Mouse (Mus musculus) forebrain, embryonic 16.5 days (tissue): ENCODE results near the gene Hsf2bp. TPM values are rescaled to one million over a fixed set of nuclear protein-coding genes. Genes with fewer than 3 reads are reported as not detected.

Source experiments
- ATAC-seq: fragments of 200-750 bp; cut with Nextera tagmentation; 2 replicates; pipeline ENCODE4 v1.8.0; 2017; ENCODE audit warnings: mild to moderate bottlenecking, moderate library complexity
- H3K27ac ChIP-seq: fragments of 300-500 bp; sonication (generic); 2 replicates; pipeline ENCODE4 v1.5.1; 2014; ENCODE audit warnings: low read length, control low read depth
- H3K27me3 ChIP-seq: fragments of 300-500 bp; sonication (generic); replicated peaks from 2 replicates; pipeline ENCODE4 v1.6.1; 2014; ENCODE audit warnings: low read length; ENCODE audit not compliant: control insufficient read depth, insufficient read depth
- H3K36me3 ChIP-seq: fragments of 300-500 bp; sonication (generic); 2 replicates; pipeline ENCODE4 v1.6.1; 2014; ENCODE audit not compliant: control insufficient read depth, insufficient read depth
- H3K4me1 ChIP-seq: fragments of 300-500 bp; sonication (generic); replicated peaks from 2 replicates; pipeline ENCODE4 v1.6.1; 2014; ENCODE audit warnings: low read length; ENCODE audit not compliant: control insufficient read depth, insufficient read depth
- H3K4me2 ChIP-seq: fragments of 300-500 bp; sonication (generic); 2 replicates; pipeline ENCODE4 v1.6.1; 2014; ENCODE audit warnings: mild to moderate bottlenecking, low read length, control low read depth
- H3K4me3 ChIP-seq: fragments of 300-500 bp; sonication (generic); replicated peaks from 2 replicates; pipeline ENCODE4 v1.5.1; 2014; ENCODE audit warnings: mild to moderate bottlenecking, low read length, control low read depth
- H3K9ac ChIP-seq: fragments of 300-500 bp; sonication (generic); replicated peaks from 2 replicates; pipeline ENCODE4 v1.6.1; 2014; ENCODE audit warnings: low read depth, low read length, control low read depth
- H3K9me3 ChIP-seq: fragments of 300-500 bp; sonication (generic); 2 replicates; pipeline ENCODE4 v1.6.1; 2016; ENCODE audit warnings: low read length; ENCODE audit not compliant: control insufficient read depth
- WGBS: fragments of 180-500 bp; shearing (Covaris S2); extraction: QIAGEN DNeasy Blood & Tissue Kit; methylation state at CpG from one replicate; pipeline ENCODE4 v1.1.7; 2014; 5-methylcytosine and 5-hydroxymethylcytosine counted together
- polyA plus RNA-seq: library from polyadenylated mRNA; unstranded; fragments of >200 nt; fragmentation: Nextera tagmentation; extraction: Ambion mirVana; gene quantifications from 2 replicates; pipeline ENCODE4 v1.2.1, GENCODE M21; 2015

The Hsf2bp gene
- polyA plus RNA-seq, 1 experiment from 2014 or later: 0.84 TPM

DNA sequence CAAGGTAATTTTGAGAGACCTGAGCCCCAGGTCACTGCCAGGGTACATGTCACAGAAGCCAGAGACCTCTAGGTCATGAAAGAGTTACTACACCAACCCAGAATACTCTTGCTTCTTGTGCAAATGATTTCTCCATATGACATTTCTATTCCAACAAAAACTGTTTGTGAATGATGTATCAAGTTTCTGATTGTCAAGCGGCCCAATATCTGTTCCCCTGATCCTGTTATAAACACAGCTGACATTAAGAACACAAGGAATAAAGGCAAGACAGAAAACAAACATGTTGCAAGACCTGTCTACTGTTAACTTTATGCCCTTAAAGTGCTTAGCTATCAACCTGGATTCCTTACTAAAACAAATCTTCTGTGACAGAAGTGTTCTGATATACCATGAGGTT, 37.8 kb downstream of the Hsf2bp start:
- H3K4me3 ChIP-seq: no peak overlapping the region
- H3K27ac ChIP-seq: no peak overlapping the region
- no peaks in the 10 kb centered on the region for H3K4me1 ChIP-seq
- WGBS: 86% methylated on average over 1 of the region's 1 CpGs
- H3K4me2 ChIP-seq: no peak overlapping the region
- no peaks in the 10 kb centered on the region for H3K9me3 ChIP-seq
- H3K27me3 ChIP-seq: no peaks in the 10 kb centered on the region
- no peak overlapping the region for H3K9ac ChIP-seq
- H3K36me3 ChIP-seq: no peaks in the 10 kb centered on the region
- ATAC-seq: no peak

GRCm38 (mm10) chr17:31996331-31996730, 39.8 kb downstream of the Hsf2bp start:
- WGBS: 63% methylated on average over 4 of the region's 4 CpGs
- Histone ChIP-seq H3K27me3 (no peaks in the 10 kb centered on the region), H3K4me3 (no peak overlapping the region), H3K36me3 (no peaks in the 10 kb centered on the region), H3K9ac (no peak overlapping the region), H3K4me2 (no peak overlapping the region), H3K27ac (no peak overlapping the region), H3K4me1 (no peaks in the 10 kb centered on the region), H3K9me3 (no peaks in the 10 kb centered on the region)
- ATAC-seq: no peak

- H3K27ac ChIP-seq: no peak overlapping the region
- no peaks in the 10 kb centered on the region for H3K27me3 ChIP-seq
- H3K4me2 ChIP-seq: no peak overlapping the region
- WGBS: 79% methylated on average over 2 of the region's 2 CpGs
- no peaks in the 10 kb centered on the region for H3K36me3 ChIP-seq
- no peak overlapping the region for H3K4me3 ChIP-seq
- H3K9me3 ChIP-seq: no peaks in the 10 kb centered on the region
- H3K9ac ChIP-seq: no peak overlapping the region
- H3K4me1 ChIP-seq: no peaks in the 10 kb centered on the region
- no peak for ATAC-seq
Observed at GRCm38 (mm10) chr17:31995784-31996183, 40.4 kb downstream of the Hsf2bp start.

DNA sequence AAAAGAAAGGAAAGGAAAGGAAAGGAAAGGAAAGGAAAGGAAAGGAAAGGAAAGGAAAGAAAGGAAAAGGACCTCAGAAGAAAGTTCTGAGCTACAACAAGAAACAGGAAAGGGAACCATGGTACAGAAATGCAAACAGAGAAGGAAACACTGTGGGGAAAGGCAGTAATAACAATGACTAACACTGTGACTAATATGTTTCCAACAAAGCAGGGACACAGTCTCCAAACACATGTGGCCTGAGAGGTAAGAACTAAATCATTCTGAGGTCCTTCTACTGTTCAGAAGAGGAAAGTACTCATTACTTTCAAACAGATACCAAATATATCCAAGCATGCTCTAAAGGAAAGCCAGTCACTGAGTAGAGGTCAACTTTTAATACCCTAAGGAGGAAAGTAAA, 42.0 kb downstream of the Hsf2bp start:
- no peak overlapping the region for H3K9ac ChIP-seq
- H3K27ac ChIP-seq: no peak overlapping the region
- no peaks in the 10 kb centered on the region for H3K27me3 ChIP-seq
- no peak for ATAC-seq
- no peak overlapping the region for H3K4me3 ChIP-seq
- no peak overlapping the region for H3K4me2 ChIP-seq
- no peaks in the 10 kb centered on the region for H3K9me3 ChIP-seq
- no peaks in the 10 kb centered on the region for H3K36me3 ChIP-seq
- no peaks in the 10 kb centered on the region for H3K4me1 ChIP-seq

DNA sequence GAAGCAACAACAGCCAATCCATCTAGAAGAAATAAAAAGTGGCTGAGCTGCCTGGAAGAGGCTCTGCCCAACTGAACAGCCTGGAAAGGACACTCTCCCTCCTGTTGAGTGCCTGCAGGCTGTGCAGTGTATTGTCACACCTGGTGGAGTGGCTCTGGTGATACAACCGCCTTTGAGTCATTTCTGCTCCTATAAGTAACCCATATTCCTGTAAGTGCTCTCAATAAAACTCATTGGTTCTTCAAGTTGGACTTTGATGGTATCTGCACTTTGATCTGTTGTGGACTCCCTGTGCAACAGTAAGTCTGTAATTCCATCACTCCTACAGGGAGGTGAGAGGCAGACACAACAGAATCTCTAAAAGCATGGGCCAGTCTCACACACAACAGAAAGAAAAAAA, 42.8 kb downstream of the Hsf2bp start:
- WGBS: 86% methylated on average over 1 of the region's 1 CpGs
- Histone ChIP-seq H3K4me2 (no peak overlapping the region), H3K27ac (no peak overlapping the region), H3K36me3 (no peaks in the 10 kb centered on the region), H3K4me1 (no peaks in the 10 kb centered on the region), H3K9me3 (no peaks in the 10 kb centered on the region), H3K9ac (no peak overlapping the region), H3K4me3 (no peak overlapping the region), H3K27me3 (no peaks in the 10 kb centered on the region)
- ATAC-seq: no peak

- no peaks in the 10 kb centered on the region for H3K27me3 ChIP-seq
- no peaks in the 10 kb centered on the region for H3K9me3 ChIP-seq
- H3K9ac ChIP-seq: no peak overlapping the region
- 52% methylated on average over 2 of the region's 2 CpGs for WGBS
- no peak overlapping the region for H3K27ac ChIP-seq
- H3K4me3 ChIP-seq: no peak overlapping the region
- H3K36me3 ChIP-seq: no peaks in the 10 kb centered on the region
- H3K4me1 ChIP-seq: no peaks in the 10 kb centered on the region
- no peak overlapping the region for H3K4me2 ChIP-seq
- ATAC-seq: no peak
Observed at GRCm38 (mm10) chr17:31992004-31992403, 44.1 kb downstream of the Hsf2bp start.

DNA sequence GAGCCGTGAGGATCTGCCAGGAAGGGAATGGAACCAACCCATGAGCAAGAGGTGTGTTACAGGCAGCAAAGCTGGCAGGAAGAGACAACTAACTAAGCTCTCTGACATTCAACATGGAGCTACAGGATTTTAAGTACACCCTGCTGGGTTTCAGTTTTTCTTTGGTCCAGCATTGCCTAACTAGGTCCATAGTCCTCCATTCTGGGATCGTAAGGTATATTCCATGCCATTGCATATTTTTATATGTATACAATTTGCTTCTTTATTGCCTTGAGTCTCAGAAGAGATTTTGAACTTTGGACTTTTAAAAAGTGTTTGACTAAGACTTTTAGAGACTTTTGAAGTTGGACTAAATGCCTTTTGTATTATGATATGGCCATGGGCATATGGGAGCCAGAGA, 47.1 kb downstream of the Hsf2bp start:
- 86% methylated on average over 2 of the region's 2 CpGs for WGBS
- H3K4me1 ChIP-seq: no peaks in the 10 kb centered on the region
- H3K27ac ChIP-seq: no peak overlapping the region
- no peaks in the 10 kb centered on the region for H3K9me3 ChIP-seq
- no peak for ATAC-seq
- H3K4me3 ChIP-seq: no peak overlapping the region
- no peaks in the 10 kb centered on the region for H3K36me3 ChIP-seq
- no peak overlapping the region for H3K4me2 ChIP-seq
- no peak overlapping the region for H3K9ac ChIP-seq
- no peaks in the 10 kb centered on the region for H3K27me3 ChIP-seq

DNA sequence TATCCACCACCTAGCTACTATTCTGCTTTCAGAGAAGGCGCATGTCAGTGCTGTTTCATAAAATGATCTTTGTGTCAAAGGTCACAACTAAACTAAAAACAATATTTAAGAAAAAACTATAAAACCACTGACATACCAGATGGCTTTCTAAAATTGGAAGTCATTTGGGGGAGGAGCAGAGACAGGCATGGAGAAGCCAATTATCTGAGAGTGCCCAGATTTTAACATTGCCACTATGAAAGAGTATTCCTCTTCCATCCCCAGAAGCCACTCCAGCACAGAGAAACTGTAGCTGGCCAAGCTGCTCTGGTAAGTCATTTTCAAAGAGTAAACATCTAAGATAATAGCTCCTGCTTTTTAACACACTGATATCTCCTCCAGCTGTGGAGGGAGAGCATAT, 49.2 kb downstream of the Hsf2bp start:
- Histone ChIP-seq H3K27me3 (no peaks in the 10 kb centered on the region), H3K4me2 (no peak overlapping the region), H3K4me1 (no peaks in the 10 kb centered on the region), H3K4me3 (no peak overlapping the region), H3K27ac (no peak overlapping the region), H3K9me3 (no peaks in the 10 kb centered on the region), H3K9ac (no peak overlapping the region), H3K36me3 (no peaks in the 10 kb centered on the region)
- WGBS: 100% methylated on average over 1 of the region's 1 CpGs
- ATAC-seq: no peak

GRCm38 (mm10) chr17:31983491-31983890, 52.7 kb downstream of the Hsf2bp start:
- Histone ChIP-seq H3K9ac (no peak overlapping the region), H3K4me2 (no peak overlapping the region), H3K4me1 (no peaks in the 10 kb centered on the region), H3K36me3 (no peaks in the 10 kb centered on the region), H3K9me3 (no peaks in the 10 kb centered on the region), H3K4me3 (no peak overlapping the region), H3K27ac (no peak overlapping the region), H3K27me3 (no peaks in the 10 kb centered on the region)
- ATAC-seq: no peak
- WGBS: 68% methylated on average over 3 of the region's 3 CpGs

DNA sequence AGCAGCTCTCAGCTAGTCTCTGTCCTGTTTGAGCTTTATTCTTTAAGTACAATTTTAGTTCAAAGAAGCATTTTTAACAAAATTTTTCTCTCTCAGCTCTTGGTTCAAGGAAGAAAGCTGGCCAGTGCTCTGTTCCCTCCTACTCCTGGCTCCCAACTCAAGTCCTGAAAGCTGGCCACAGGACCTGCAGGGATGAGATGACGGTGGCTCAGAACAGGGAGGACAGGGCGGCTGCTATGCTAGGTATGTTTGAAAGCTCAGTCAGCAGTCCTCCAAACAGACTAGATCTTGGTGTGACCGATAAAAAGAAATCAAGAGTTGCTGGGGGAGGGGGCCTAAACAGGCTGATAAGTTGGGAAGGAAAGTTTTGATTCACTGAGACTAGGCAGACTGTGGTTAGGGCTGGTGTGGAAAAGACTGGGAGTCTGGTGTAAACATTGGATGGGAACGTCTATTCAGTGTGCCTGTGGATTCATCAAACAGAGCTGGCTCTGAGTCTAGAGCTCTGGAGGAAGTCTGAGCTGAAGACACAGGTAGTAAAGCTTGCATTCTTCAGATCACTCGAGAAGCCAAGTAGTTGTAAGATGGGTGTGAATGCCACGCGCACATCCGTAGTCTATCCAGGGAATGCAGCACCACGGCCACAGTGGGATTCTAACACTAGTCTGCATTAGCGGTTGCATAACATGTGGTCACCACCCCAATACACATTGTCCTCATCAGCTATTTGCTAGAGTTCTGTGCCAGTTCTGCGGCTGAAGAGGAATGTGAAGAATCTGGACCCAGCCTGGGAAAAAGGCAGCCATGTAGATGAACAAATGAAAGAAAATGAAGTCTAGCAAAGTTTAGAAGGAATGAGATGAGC, 53.6 kb downstream of the Hsf2bp start:
- no peaks in the 10 kb centered on the region for H3K4me1 ChIP-seq
- H3K4me2 ChIP-seq: no peak overlapping the region
- no peak overlapping the region for H3K9ac ChIP-seq
- WGBS: 88% methylated on average over 11 of the region's 11 CpGs
- no peak overlapping the region for H3K4me3 ChIP-seq
- H3K27ac ChIP-seq: no peak overlapping the region
- ATAC-seq: no peak
- H3K9me3 ChIP-seq: no peaks in the 10 kb centered on the region
- no peaks in the 10 kb centered on the region for H3K36me3 ChIP-seq
- no peaks in the 10 kb centered on the region for H3K27me3 ChIP-seq
